ENCODE assay signal across 9 mouse cellular contexts in genomic region chr3:97311998-97312397, GRCm38 (mm10). TPM values are rescaled to one million over a fixed set of nuclear protein-coding genes. Genes with fewer than 3 reads are reported as not detected.
A peak's percentile ranks its signal among the peaks of the same experiment; 100 is the strongest.
DNase-seq lines count a peak whose midpoint lies in the region; ATAC-seq lines count a peak whose summit lies in the region.
"Had no signal": no experiment of that assay in that cellular context is flagged by ENCODE, and none has a peak within 500 bp of the region (broad histone marks: within the 10 kb centered on the region; RNA-seq: fewer than 3 reads in every experiment).

No protein-coding gene starts in this region.

- H3K9ac ChIP-seq in hindbrain, embryonic 11.5 days (ENCODE audit: low read depth, low read length) = 0 out of 2 replicates have a peak overlapping the region, but pooled peaks have one; percentile 5

- H3K4me3 ChIP-seq in hindbrain, embryonic 11.5 days (ENCODE audit: low read depth, low read length) = no peak overlapping the region

- DNase-seq in urinary bladder, adult 18-20 months (ENCODE audit: low spot score in 2 of 2) = peak; percentile 31 to 32
- DNase-seq in urinary bladder, postnatal 10 days (ENCODE audit: low spot score) = no peak
- DNase-seq in frontal cortex, postnatal 25 days (ENCODE audit: low spot score in 2 of 2) = peak; percentile 47 to 60
- peak; percentile 66 for DNase-seq in hindbrain, embryonic 11.5 days (ENCODE audit: low spot score)
- DNase-seq in layer of hippocampus, postnatal 14 days (ENCODE audit: low spot score in 2 of 2) = peak; percentile 57 to 60
- DNase-seq in lung, postnatal 14 days = peak; percentile 59
- peak; percentile 73 for DNase-seq in right cerebral cortex, postnatal 25 days
- DNase-seq in spleen, adult 12 weeks (ENCODE audit: low spot score) = no peak

- H3K9me3 ChIP-seq in hindbrain, embryonic 11.5 days (ENCODE audit: control insufficient read depth, low read length) = no peaks in the 10 kb centered on the region

- H3K27me3 ChIP-seq in hindbrain, embryonic 11.5 days (ENCODE audit: control insufficient read depth, insufficient read depth, low read length) = no peaks in the 10 kb centered on the region

- H3K4me1 ChIP-seq in hindbrain, embryonic 11.5 days (replicated peaks; ENCODE audit: control insufficient read depth, insufficient read depth, low read length) = no peaks in the 10 kb centered on the region

- 28% methylated on average over 21 of the region's 21 CpGs for WGBS in hindbrain, embryonic 11.5 days

- H3K36me3 ChIP-seq in hindbrain, embryonic 11.5 days (ENCODE audit: control insufficient read depth, insufficient read depth, low read length) = no peaks in the 10 kb centered on the region

- H3K27ac ChIP-seq in hindbrain, embryonic 11.5 days (ENCODE audit: low read depth, low read length) = no peak overlapping the region
- H3K27ac ChIP-seq: macrophage had no signal

- ATAC-seq in hindbrain, embryonic 11.5 days (ENCODE audit: low FRiP score) = peak; percentile 49

- peak overlapping the region; percentile 25; the same call in 1 of the 2 replicates for H3K4me2 ChIP-seq in hindbrain, embryonic 11.5 days (replicated peaks; ENCODE audit: low read depth, low read length)

RNA-seq across cellular contexts. Expression of gene Bcl9, which starts 14.3 kb away (rescaled TPM):
- polyA plus RNA-seq in hindbrain, embryonic 11.5 days (2014; fragmentation: Nextera tagmentation; extraction: Ambion mirVana) = 55.4 and 72.3 TPM in 2 replicates
- total RNA-seq in layer of hippocampus, postnatal 14 days (2021) = 10 to 100 TPM; 59.7 to 64.8 TPM

Comparison
In these comparisons a context has a peak if more than half of its experiments do, and no peak if none do; other contexts are left out.
1. DNase-seq: peak in urinary bladder, adult 18-20 months (2 of 2), frontal cortex, postnatal 25 days (2 of 2), hindbrain, embryonic 11.5 days (single experiment), layer of hippocampus, postnatal 14 days (2 of 2), lung, postnatal 14 days (single experiment) and right cerebral cortex, postnatal 25 days (single experiment); none in urinary bladder, postnatal 10 days (single experiment) and spleen, adult 12 weeks (single experiment).